Mouse (Mus musculus) forebrain, embryonic 12.5 days (tissue): ENCODE measurements around the gene Sele. TPM values are rescaled to one million over a fixed set of nuclear protein-coding genes. Genes with fewer than 3 reads are reported as not detected.

Experiments
- ATAC-seq: fragments of 200-750 bp; cut with Nextera tagmentation; 2 replicates; pipeline ENCODE4 v1.8.0; 2017; ENCODE audit warnings: moderate TSS enrichment; ENCODE audit not compliant: low FRiP score
- H3K27ac ChIP-seq: fragments of 300-500 bp; sonication (generic); 2 replicates; pipeline ENCODE4 v1.5.1; 2016; ENCODE audit warnings: mild to moderate bottlenecking
- H3K27me3 ChIP-seq: fragments of 300-500 bp; sonication (generic); 2 replicates; pipeline ENCODE4 v1.6.1; 2016; ENCODE audit warnings: mild to moderate bottlenecking
- H3K36me3 ChIP-seq: fragments of 300-500 bp; sonication (generic); replicated peaks from 2 replicates; pipeline ENCODE4 v1.6.1; 2016; ENCODE audit warnings: mild to moderate bottlenecking
- H3K4me1 ChIP-seq: fragments of 300-500 bp; sonication (generic); 2 replicates; pipeline ENCODE4 v1.6.1; 2016
- H3K4me2 ChIP-seq: fragments of 300-500 bp; sonication (generic); 2 replicates; pipeline ENCODE4 v1.6.1; 2016; ENCODE audit warnings: mild to moderate bottlenecking, moderate library complexity
- H3K4me3 ChIP-seq: fragments of 300-500 bp; sonication (generic); replicated peaks from 2 replicates; pipeline ENCODE4 v1.5.1; 2016; ENCODE audit warnings: mild to moderate bottlenecking
- H3K9ac ChIP-seq: fragments of 300-500 bp; sonication (generic); 2 replicates; pipeline ENCODE4 v1.6.1; 2016; ENCODE audit warnings: mild to moderate bottlenecking
- H3K9me3 ChIP-seq: fragments of 300-500 bp; sonication (generic); 2 replicates; pipeline ENCODE4 v1.6.1; 2016
- WGBS: fragments of 180-500 bp; shearing (Covaris S2); methylation state at CpG from one replicate; pipeline ENCODE4 v1.1.7; 2016; 5-methylcytosine and 5-hydroxymethylcytosine counted together
- polyA plus RNA-seq: library from polyadenylated mRNA; unstranded; fragments of >200 nt; fragmentation: Nextera tagmentation; extraction: Ambion mirVana; gene quantifications from 2 replicates; pipeline ENCODE4 v1.2.1, GENCODE M21; 2016

Sele gene
- polyA plus RNA-seq, 1 experiment from 2014 or later: not detected

- H3K9ac ChIP-seq: no peak overlapping the region
- 50% methylated on average over 3 of the region's 3 CpGs for WGBS
- no peaks in the 10 kb centered on the region for H3K27me3 ChIP-seq
- H3K36me3 ChIP-seq: no peaks in the 10 kb centered on the region
- H3K4me3 ChIP-seq: no peak overlapping the region
- no peak overlapping the region for H3K4me2 ChIP-seq
- no peaks in the 10 kb centered on the region for H3K9me3 ChIP-seq
- H3K27ac ChIP-seq: no peak overlapping the region
- ATAC-seq: no peak
- H3K4me1 ChIP-seq: no peaks in the 10 kb centered on the region
Observed at GRCm38 (mm10) chr1:164043549-164043948, 4.5 kb upstream of the Sele start.

- Histone ChIP-seq H3K36me3 (no peaks in the 10 kb centered on the region), H3K9me3 (no peaks in the 10 kb centered on the region), H3K4me2 (no peak overlapping the region), H3K27me3 (no peaks in the 10 kb centered on the region), H3K4me3 (no peak overlapping the region), H3K9ac (no peak overlapping the region), H3K4me1 (no peaks in the 10 kb centered on the region), H3K27ac (no peak overlapping the region)
- WGBS: 97% methylated on average over 9 of the region's 9 CpGs
- ATAC-seq: no peak
Observed at GRCm38 (mm10) chr1:164053561-164053960, 5.5 kb downstream of the Sele start.

GRCm38 (mm10) chr1:164054800-164055199, 6.8 kb downstream of the Sele start:
- Histone ChIP-seq H3K4me1 (no peaks in the 10 kb centered on the region), H3K9ac (no peak overlapping the region), H3K36me3 (no peaks in the 10 kb centered on the region), H3K27ac (no peak overlapping the region), H3K9me3 (no peaks in the 10 kb centered on the region), H3K27me3 (no peaks in the 10 kb centered on the region), H3K4me2 (no peak overlapping the region), H3K4me3 (no peak overlapping the region)
- 56% methylated on average over 2 of the region's 2 CpGs for WGBS
- ATAC-seq: no peak

- Histone ChIP-seq H3K4me3 (no peak overlapping the region), H3K9me3 (no peaks in the 10 kb centered on the region), H3K9ac (no peak overlapping the region), H3K27me3 (no peaks in the 10 kb centered on the region), H3K4me2 (no peak overlapping the region), H3K27ac (no peak overlapping the region), H3K36me3 (no peaks in the 10 kb centered on the region), H3K4me1 (no peaks in the 10 kb centered on the region)
- no peak for ATAC-seq
- 91% methylated on average over 4 of the region's 4 CpGs for WGBS
Observed at GRCm38 (mm10) chr1:164060071-164060470, 12.0 kb downstream of the Sele start.

- Histone ChIP-seq H3K4me1 (no peaks in the 10 kb centered on the region), H3K27me3 (no peaks in the 10 kb centered on the region), H3K9ac (no peak overlapping the region), H3K36me3 (no peaks in the 10 kb centered on the region), H3K4me3 (no peak overlapping the region), H3K4me2 (no peak overlapping the region), H3K27ac (no peak overlapping the region), H3K9me3 (no peaks in the 10 kb centered on the region)
- 49% methylated on average over 4 of the region's 4 CpGs for WGBS
- no peak for ATAC-seq
Observed at GRCm38 (mm10) chr1:164061278-164061677, 13.2 kb downstream of the Sele start.

GRCm38 (mm10) chr1:164061925-164062324, 13.9 kb downstream of the Sele start, which contains the start of gene Sell:
Sell (plus strand) TSS chr1:164061982.
- Histone ChIP-seq H3K36me3 (no peaks in the 10 kb centered on the region), H3K4me3 (no peak within 1 kb of the TSS), H3K9ac (no peak within 1 kb of the TSS), H3K4me2 (no peak within 1 kb of the TSS), H3K4me1 (no peaks in the 10 kb centered on the region), H3K27ac (no peak within 1 kb of the TSS), H3K27me3 (no peaks in the 10 kb centered on the region), H3K9me3 (no peaks in the 10 kb centered on the region)
- no peak for ATAC-seq
- WGBS: 86% methylated on average over 4 of the region's 4 CpGs

- no peaks in the 10 kb centered on the region for H3K36me3 ChIP-seq
- no peaks in the 10 kb centered on the region for H3K4me1 ChIP-seq
- H3K4me2 ChIP-seq: no peak overlapping the region
- no peak for ATAC-seq
- H3K9ac ChIP-seq: no peak overlapping the region
- no peaks in the 10 kb centered on the region for H3K27me3 ChIP-seq
- 65% methylated on average over 2 of the region's 2 CpGs for WGBS
- H3K27ac ChIP-seq: no peak overlapping the region
- no peaks in the 10 kb centered on the region for H3K9me3 ChIP-seq
- no peak overlapping the region for H3K4me3 ChIP-seq
Observed at GRCm38 (mm10) chr1:164062856-164063255, 14.8 kb downstream of the Sele start.

GRCm38 (mm10) chr1:164063745-164064144, 15.7 kb downstream of the Sele start:
- WGBS: 79% methylated on average over 3 of the region's 3 CpGs
- no peak for ATAC-seq
- Histone ChIP-seq H3K4me3 (no peak overlapping the region), H3K4me2 (no peak overlapping the region), H3K4me1 (no peaks in the 10 kb centered on the region), H3K9me3 (no peaks in the 10 kb centered on the region), H3K27me3 (no peaks in the 10 kb centered on the region), H3K9ac (no peak overlapping the region), H3K36me3 (no peaks in the 10 kb centered on the region), H3K27ac (no peak overlapping the region)

GRCm38 (mm10) chr1:164069261-164069660, 21.2 kb downstream of the Sele start:
- Histone ChIP-seq H3K27me3 (no peaks in the 10 kb centered on the region), H3K36me3 (no peaks in the 10 kb centered on the region), H3K4me3 (no peak overlapping the region), H3K9me3 (no peaks in the 10 kb centered on the region), H3K4me1 (no peaks in the 10 kb centered on the region), H3K4me2 (no peak overlapping the region), H3K27ac (no peak overlapping the region), H3K9ac (no peak overlapping the region)
- no peak for ATAC-seq

GRCm38 (mm10) chr1:164070461-164070860, 22.4 kb downstream of the Sele start:
- Histone ChIP-seq H3K36me3 (no peaks in the 10 kb centered on the region), H3K27ac (no peak overlapping the region), H3K27me3 (no peaks in the 10 kb centered on the region), H3K9me3 (no peaks in the 10 kb centered on the region), H3K4me3 (no peak overlapping the region), H3K4me1 (no peaks in the 10 kb centered on the region), H3K4me2 (no peak overlapping the region), H3K9ac (no peak overlapping the region)
- 91% methylated on average over 4 of the region's 4 CpGs for WGBS
- no peak for ATAC-seq

GRCm38 (mm10) chr1:164071111-164071510, 23.1 kb downstream of the Sele start:
- Histone ChIP-seq H3K4me3 (no peak overlapping the region), H3K4me2 (no peak overlapping the region), H3K4me1 (no peaks in the 10 kb centered on the region), H3K9me3 (no peaks in the 10 kb centered on the region), H3K9ac (no peak overlapping the region), H3K27ac (no peak overlapping the region), H3K27me3 (no peaks in the 10 kb centered on the region), H3K36me3 (no peaks in the 10 kb centered on the region)
- ATAC-seq: no peak
- WGBS: 88% methylated on average over 7 of the region's 7 CpGs

GRCm38 (mm10) chr1:164072001-164072400, 24.0 kb downstream of the Sele start:
- Histone ChIP-seq H3K9ac (no peak overlapping the region), H3K27me3 (no peaks in the 10 kb centered on the region), H3K36me3 (no peaks in the 10 kb centered on the region), H3K9me3 (no peaks in the 10 kb centered on the region), H3K4me3 (no peak overlapping the region), H3K27ac (no peak overlapping the region), H3K4me2 (no peak overlapping the region), H3K4me1 (no peaks in the 10 kb centered on the region)
- 91% methylated on average over 4 of the region's 4 CpGs for WGBS
- no peak for ATAC-seq

GRCm38 (mm10) chr1:164073091-164073490, 25.1 kb downstream of the Sele start:
- H3K9me3 ChIP-seq: no peaks in the 10 kb centered on the region
- no peak overlapping the region for H3K9ac ChIP-seq
- no peak overlapping the region for H3K4me2 ChIP-seq
- no peak for ATAC-seq
- H3K27me3 ChIP-seq: no peaks in the 10 kb centered on the region
- H3K4me3 ChIP-seq: no peak overlapping the region
- no peaks in the 10 kb centered on the region for H3K4me1 ChIP-seq
- H3K27ac ChIP-seq: no peak overlapping the region
- WGBS: 89% methylated on average over 9 of the region's 9 CpGs
- no peaks in the 10 kb centered on the region for H3K36me3 ChIP-seq

GRCm38 (mm10) chr1:164073803-164074202, 25.8 kb downstream of the Sele start:
- Histone ChIP-seq H3K9me3 (no peaks in the 10 kb centered on the region), H3K4me3 (no peak overlapping the region), H3K4me1 (no peaks in the 10 kb centered on the region), H3K4me2 (no peak overlapping the region), H3K9ac (no peak overlapping the region), H3K27me3 (no peaks in the 10 kb centered on the region), H3K36me3 (no peaks in the 10 kb centered on the region), H3K27ac (no peak overlapping the region)
- 89% methylated on average over 7 of the region's 7 CpGs for WGBS
- ATAC-seq: no peak
